In the genomic region with DNA sequence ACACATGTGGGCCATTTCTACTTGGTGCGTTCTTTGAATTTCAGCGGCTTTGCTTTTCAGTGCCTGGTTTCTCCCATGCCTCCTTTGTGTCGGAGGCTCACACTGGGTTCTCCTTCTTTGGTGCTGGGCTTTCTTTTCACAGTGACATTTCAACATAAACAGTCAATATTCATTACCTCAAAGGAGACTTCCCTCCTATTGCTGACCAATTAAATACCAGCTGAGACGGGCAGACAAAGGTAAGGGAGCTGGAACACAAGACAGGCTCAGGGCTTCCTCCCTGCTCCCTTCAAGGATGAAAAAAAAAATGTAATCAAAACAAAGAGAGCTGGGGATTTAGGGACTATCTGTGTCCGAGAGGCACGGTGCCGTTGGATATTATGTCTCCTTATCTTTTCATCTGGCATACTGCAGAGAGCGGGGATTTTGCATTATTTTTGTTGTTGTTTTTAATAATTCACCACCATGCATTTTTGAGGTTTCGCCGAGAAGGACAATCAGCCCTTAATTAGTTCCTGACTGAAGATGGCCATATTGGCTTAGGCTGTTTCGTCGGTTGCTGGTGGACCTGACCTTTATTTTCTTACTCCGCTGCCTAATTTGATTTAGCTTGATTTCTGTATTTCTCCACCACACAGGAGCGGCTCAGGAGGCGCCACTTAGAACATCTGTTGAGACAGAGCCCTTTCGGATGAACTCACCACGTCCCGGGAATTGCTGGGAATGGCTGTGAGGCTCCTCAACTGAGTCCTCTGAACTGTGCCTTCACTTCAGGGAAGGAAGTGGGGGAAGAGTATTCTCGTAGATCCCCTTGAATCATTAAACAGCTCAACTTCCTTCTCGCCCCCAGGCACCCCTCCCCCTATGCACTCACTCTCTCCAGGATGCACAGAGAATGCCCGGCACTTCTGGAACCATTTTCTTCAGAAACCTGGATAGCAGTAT, we compare ENCODE assay signal across 9 mouse cellular contexts.
DNase-seq lines count a peak whose midpoint lies in the region; ATAC-seq and TF ChIP-seq lines count a peak whose summit lies in the region.
"Had no signal": no experiment of that assay in that cellular context is flagged by ENCODE, and none has a peak within 500 bp of the region (broad histone marks: within the 10 kb centered on the region; RNA-seq: fewer than 3 reads in every experiment).

No protein-coding gene starts in this region.

- no peaks in the 10 kb centered on the region for H3K4me1 ChIP-seq in forebrain, postnatal 0 days (ENCODE audit: insufficient read depth)
- H3K4me1 ChIP-seq in liver, embryonic 13.5 days (replicated peaks) = no peaks in the 10 kb centered on the region
- H3K4me1 ChIP-seq in stomach, postnatal 0 days (replicated peaks; ENCODE audit: control insufficient read depth, insufficient read depth) = no peaks in the 10 kb centered on the region; the same call in 1 of the 2 replicates

- peak overlapping the region; percentile 22 for H3K4me3 ChIP-seq in forebrain, postnatal 0 days (ENCODE audit: low read depth, low read length)
- H3K4me3 ChIP-seq in liver, embryonic 13.5 days (replicated peaks) = no peak overlapping the region
- peak overlapping the region; percentile 22 for H3K4me3 ChIP-seq in stomach, postnatal 0 days (ENCODE audit: low read depth, low read length)

- H3K9ac ChIP-seq in forebrain, postnatal 0 days = 0 out of 2 replicates have a peak overlapping the region, but pooled peaks have one; percentile 14
- H3K9ac ChIP-seq in liver, embryonic 13.5 days = no peak overlapping the region
- no peak overlapping the region for H3K9ac ChIP-seq in stomach, postnatal 0 days (ENCODE audit: low read length)

- no peaks in the 10 kb centered on the region for H3K36me3 ChIP-seq in forebrain, postnatal 0 days (ENCODE audit: insufficient read depth)
- no peaks in the 10 kb centered on the region for H3K36me3 ChIP-seq in liver, embryonic 13.5 days
- H3K36me3 ChIP-seq in stomach, postnatal 0 days (ENCODE audit: control insufficient read depth, insufficient read depth, low read length) = no peaks in the 10 kb centered on the region

- no peak for TF ChIP-seq EP300 in stomach, postnatal 0 days (optimal IDR thresholded peaks at IDR 0.05)

- ATAC-seq in forebrain, postnatal 0 days = peak; percentile 32; the same call in 1 of the 2 replicates
- ATAC-seq in liver, embryonic 13.5 days (ENCODE audit: low read depth) = no peak
- ATAC-seq in stomach, postnatal 0 days (ENCODE audit: low FRiP score, low TSS enrichment) = no peak

- no peak overlapping the region for H3K27ac ChIP-seq in forebrain, postnatal 0 days (ENCODE audit: low read depth, low read length)
- H3K27ac ChIP-seq in liver, embryonic 13.5 days = no peak overlapping the region
- no peak overlapping the region for H3K27ac ChIP-seq in stomach, postnatal 0 days (replicated peaks)

- WGBS in forebrain, postnatal 0 days = 2% methylated on average over 21 of the region's 21 CpGs
- 20% methylated on average over 21 of the region's 21 CpGs for WGBS in liver, embryonic 13.5 days (ENCODE audit: insufficient replicate concordance)
- 16% methylated on average over 21 of the region's 21 CpGs for WGBS in stomach, postnatal 0 days

- peaks cover 36% of the 10 kb centered on the region for H3K27me3 ChIP-seq in forebrain, postnatal 0 days (ENCODE audit: insufficient read depth, low read length)
- no peaks in the 10 kb centered on the region for H3K27me3 ChIP-seq in liver, embryonic 13.5 days
- no peaks in the 10 kb centered on the region for H3K27me3 ChIP-seq in stomach, postnatal 0 days (ENCODE audit: control insufficient read depth, insufficient read depth, low read length)

- no peak for TF ChIP-seq CTCF in forebrain, postnatal 0 days (IDR thresholded peaks at IDR 0.05; ENCODE audit: low read depth)
- no peak for TF ChIP-seq CTCF in stomach, postnatal 0 days (IDR thresholded peaks at IDR 0.05; ENCODE audit: low read depth)

- peak; percentile 6 for DNase-seq in lung, postnatal 10 days
- no peak for DNase-seq in lung, postnatal 36 days
- DNase-seq in forebrain, postnatal 0 days = peak; percentile 60
- DNase-seq in liver, embryonic 13.5 days = no peak
- DNase-seq in stomach, postnatal 0 days (ENCODE audit: low spot score) = no peak
- DNase-seq in adrenal gland, postnatal 36 days = no peak
- no peak for DNase-seq in right cerebral cortex, postnatal 14 days
- DNase-seq in gastrocnemius, adult 8-10 months (ENCODE audit: low spot score in 2 of 2) = no peak
- DNase-seq: layer of hippocampus, postnatal 36 days had no signal

- H3K4me2 ChIP-seq in forebrain, postnatal 0 days (ENCODE audit: low read depth) = peak overlapping the region; percentile 33
- H3K4me2 ChIP-seq in liver, embryonic 13.5 days = 0 out of 2 replicates have a peak overlapping the region, but pooled peaks have one; percentile 11
- peak overlapping the region; percentile 45 for H3K4me2 ChIP-seq in stomach, postnatal 0 days (replicated peaks; ENCODE audit: low read depth)

- H3K9me3 ChIP-seq in forebrain, postnatal 0 days (ENCODE audit: low read length) = no peaks in the 10 kb centered on the region
- no peaks in the 10 kb centered on the region for H3K9me3 ChIP-seq in liver, embryonic 13.5 days (replicated peaks)
- H3K9me3 ChIP-seq in stomach, postnatal 0 days (ENCODE audit: control insufficient read depth, low read length) = no peaks in the 10 kb centered on the region

Comparison
In these comparisons a context has a peak if more than half of its experiments do, and no peak if none do; other contexts are left out.
1. DNase-seq: peak in lung, postnatal 10 days (single experiment) and forebrain, postnatal 0 days (single experiment); none in lung, postnatal 36 days (single experiment), liver, embryonic 13.5 days (single experiment), stomach, postnatal 0 days (single experiment), adrenal gland, postnatal 36 days (0 of 2), right cerebral cortex, postnatal 14 days (single experiment) and gastrocnemius, adult 8-10 months (0 of 2).
2. Peak in every context shown above with its lines, with median percentiles within 50 percentile points of each other: H3K4me2 ChIP-seq.